In genomic region chr4:137314561-137314960, GRCm38 (mm10) we compare ENCODE assay signal across 19 mouse cellular contexts. TPM values are rescaled to one million over a fixed set of nuclear protein-coding genes. Genes with fewer than 3 reads are reported as not detected.
DNase-seq lines count a peak whose midpoint lies in the region; ATAC-seq and TF ChIP-seq lines count a peak whose summit lies in the region.
"Had no signal": no experiment of that assay in that cellular context is flagged by ENCODE, and none has a peak within 500 bp of the region (broad histone marks: within the 10 kb centered on the region; RNA-seq: fewer than 3 reads in every experiment).

No protein-coding gene starts in this region.

- H3K4me1 ChIP-seq in limb, embryonic 12.5 days (replicated peaks), result no peaks in the 10 kb centered on the region; the same call in 1 of the 2 replicates
- H3K4me1 ChIP-seq in limb, embryonic 10.5 days, result peaks cover 6% of the 10 kb centered on the region
- H3K4me1 ChIP-seq in embryonic facial prominence, embryonic 14.5 days (ENCODE audit: control insufficient read depth, insufficient read depth, low read length), result no peaks in the 10 kb centered on the region
- no peaks in the 10 kb centered on the region for H3K4me1 ChIP-seq in liver, postnatal 0 days (ENCODE audit: insufficient read depth)
- H3K4me1 ChIP-seq in heart, embryonic 12.5 days (replicated peaks), result peaks cover 43% of the 10 kb centered on the region
- H3K4me1 ChIP-seq: embryonic facial prominence, embryonic 13.5 days; hindbrain, embryonic 10.5 days; midbrain, embryonic 15.5 days had no signal

- no peak for ATAC-seq in limb, embryonic 12.5 days (ENCODE audit: insufficient number of reproducible peaks, insufficient read depth, low FRiP score, low TSS enrichment, low read depth)
- peak; percentile 3; the same call in 1 of the 2 replicates for ATAC-seq in embryonic facial prominence, embryonic 14.5 days (ENCODE audit: low read depth)
- ATAC-seq in liver, postnatal 0 days, result peak; percentile 71
- ATAC-seq in heart, embryonic 12.5 days (ENCODE audit: insufficient number of reproducible peaks, low FRiP score), result no peak

- TF ChIP-seq CTCF in liver, postnatal 0 days (IDR thresholded peaks at IDR 0.05; ENCODE audit: low read depth), result no peak

- 0 out of 2 replicates have a peak overlapping the region, but pooled peaks have one; percentile 35 for H3K27ac ChIP-seq in limb, embryonic 12.5 days
- H3K27ac ChIP-seq in limb, embryonic 10.5 days, result no peak overlapping the region
- H3K27ac ChIP-seq in embryonic facial prominence, embryonic 14.5 days (replicated peaks; ENCODE audit: low read depth, low read length), result no peak overlapping the region
- H3K27ac ChIP-seq in liver, postnatal 0 days (ENCODE audit: low read depth), result peak overlapping the region; percentile 46
- H3K27ac ChIP-seq in heart, embryonic 12.5 days (ENCODE audit: poor library complexity, severe bottlenecking), result no peak overlapping the region
- H3K27ac ChIP-seq: embryonic facial prominence, embryonic 13.5 days; hindbrain, embryonic 10.5 days; midbrain, embryonic 15.5 days had no signal

- peaks cover 55% of the 10 kb centered on the region for H3K36me3 ChIP-seq in limb, embryonic 12.5 days
- H3K36me3 ChIP-seq in limb, embryonic 10.5 days, result peaks cover 49% of the 10 kb centered on the region
- peaks cover 46% of the 10 kb centered on the region for H3K36me3 ChIP-seq in embryonic facial prominence, embryonic 14.5 days (ENCODE audit: control insufficient read depth, insufficient read depth, low read length)
- peaks cover 30% of the 10 kb centered on the region for H3K36me3 ChIP-seq in liver, postnatal 0 days (replicated peaks; ENCODE audit: insufficient read depth, low read length)
- peaks cover 27% of the 10 kb centered on the region for H3K36me3 ChIP-seq in heart, embryonic 12.5 days

- H3K27me3 ChIP-seq in limb, embryonic 12.5 days, result no peaks in the 10 kb centered on the region
- H3K27me3 ChIP-seq in limb, embryonic 10.5 days (ENCODE audit: low read depth, poor library complexity, severe bottlenecking), result no peaks in the 10 kb centered on the region
- no peaks in the 10 kb centered on the region for H3K27me3 ChIP-seq in embryonic facial prominence, embryonic 14.5 days (replicated peaks; ENCODE audit: control insufficient read depth, insufficient read depth, low read length)
- no peaks in the 10 kb centered on the region for H3K27me3 ChIP-seq in liver, postnatal 0 days (ENCODE audit: insufficient read depth, low read length)
- no peaks in the 10 kb centered on the region for H3K27me3 ChIP-seq in heart, embryonic 12.5 days (replicated peaks)
- H3K27me3 ChIP-seq: embryonic facial prominence, embryonic 13.5 days; midbrain, embryonic 15.5 days had no signal

- peak; percentile 66 for DNase-seq in gastrocnemius, adult 18-20 months (ENCODE audit: low spot score)
- no peak for DNase-seq in gastrocnemius, postnatal 36 days
- DNase-seq in limb, embryonic 10.5 days (ENCODE audit: low spot score), result no peak
- peak; percentile 38 for DNase-seq in embryonic facial prominence, embryonic 14.5 days (ENCODE audit: low spot score)
- DNase-seq in liver, postnatal 0 days, result no peak
- DNase-seq in layer of hippocampus, adult 9-11 months, result no peak
- DNase-seq: adrenal gland, postnatal 14 days; cerebellum, adult 18-20 months; cerebellum, postnatal 36 days; kidney, postnatal 4 days; retina, postnatal 1 day; thymus, adult 2 months had no signal

- intact Hi-C loops in gastrocnemius, postnatal 36 days (cut with DNase I), result loop anchor here (5.0 kb wide), 2 partner anchors 63 to 78 kb away; no protein-coding TSS in a partner anchor

- no peak overlapping the region for H3K9ac ChIP-seq in limb, embryonic 12.5 days (replicated peaks)
- no peak overlapping the region for H3K9ac ChIP-seq in embryonic facial prominence, embryonic 14.5 days (ENCODE audit: low read depth, low read length)
- H3K9ac ChIP-seq in liver, postnatal 0 days (replicated peaks), result no peak overlapping the region
- H3K9ac ChIP-seq in heart, embryonic 12.5 days, result no peak overlapping the region
- H3K9ac ChIP-seq: embryonic facial prominence, embryonic 13.5 days; midbrain, embryonic 15.5 days had no signal

- 22% methylated on average over 6 of the region's 6 CpGs for WGBS in limb, embryonic 12.5 days
- WGBS in limb, embryonic 10.5 days, result 25% methylated on average over 6 of the region's 6 CpGs
- 54% methylated on average over 6 of the region's 6 CpGs for WGBS in embryonic facial prominence, embryonic 14.5 days
- 76% methylated on average over 6 of the region's 6 CpGs for WGBS in liver, postnatal 0 days (ENCODE audit: insufficient replicate concordance)
- WGBS in heart, embryonic 12.5 days, result 50% methylated on average over 6 of the region's 6 CpGs

- TF ChIP-seq EP300 in liver, postnatal 0 days (IDR thresholded peaks at IDR 0.05; ENCODE audit: low read depth), result no peak

- no peaks in the 10 kb centered on the region for H3K9me3 ChIP-seq in limb, embryonic 12.5 days
- no peaks in the 10 kb centered on the region for H3K9me3 ChIP-seq in limb, embryonic 10.5 days (replicated peaks)
- no peaks in the 10 kb centered on the region for H3K9me3 ChIP-seq in embryonic facial prominence, embryonic 14.5 days (ENCODE audit: control insufficient read depth, low read length)
- no peaks in the 10 kb centered on the region for H3K9me3 ChIP-seq in liver, postnatal 0 days (ENCODE audit: low read length)
- H3K9me3 ChIP-seq in heart, embryonic 12.5 days (replicated peaks), result no peaks in the 10 kb centered on the region
- H3K9me3 ChIP-seq: embryonic facial prominence, embryonic 13.5 days; hindbrain, embryonic 10.5 days; midbrain, embryonic 15.5 days had no signal

- H3K4me2 ChIP-seq in limb, embryonic 12.5 days, result no peak overlapping the region
- no peak overlapping the region for H3K4me2 ChIP-seq in embryonic facial prominence, embryonic 14.5 days (ENCODE audit: low read depth, low read length)
- no peak overlapping the region for H3K4me2 ChIP-seq in liver, postnatal 0 days (ENCODE audit: low read depth, low read length)
- no peak overlapping the region for H3K4me2 ChIP-seq in heart, embryonic 12.5 days
- H3K4me2 ChIP-seq: embryonic facial prominence, embryonic 13.5 days; midbrain, embryonic 15.5 days had no signal

- no peak overlapping the region for H3K4me3 ChIP-seq in limb, embryonic 12.5 days (replicated peaks)
- no peak overlapping the region for H3K4me3 ChIP-seq in limb, embryonic 10.5 days
- no peak overlapping the region for H3K4me3 ChIP-seq in embryonic facial prominence, embryonic 14.5 days (ENCODE audit: low read depth, low read length)
- H3K4me3 ChIP-seq in liver, postnatal 0 days (ENCODE audit: low read depth, low read length), result no peak overlapping the region
- no peak overlapping the region for H3K4me3 ChIP-seq in heart, embryonic 12.5 days
- H3K4me3 ChIP-seq: embryonic facial prominence, embryonic 13.5 days; hindbrain, embryonic 10.5 days; midbrain, embryonic 15.5 days had no signal

RNA-seq across cellular contexts. Expression of gene Wnt4, which starts 37.3 kb away (rescaled TPM):
- 10 to 100 TPM; 11.3 to 12.9 TPM for total RNA-seq in gastrocnemius, adult 18-20 months (2021)
- 1 to 10 TPM; 5.7 to 9.8 TPM for total RNA-seq in gastrocnemius, postnatal 36 days (2021)
- polyA plus RNA-seq in limb, embryonic 12.5 days (2016; fragmentation: Nextera tagmentation; extraction: Ambion mirVana), result 2.6 and 6.9 TPM in 2 replicates
- polyA plus RNA-seq in limb, embryonic 10.5 days (2016; fragmentation: Nextera tagmentation; extraction: Ambion mirVana), result 1.3 and 1.4 TPM in 2 replicates
- polyA plus RNA-seq in embryonic facial prominence, embryonic 14.5 days (2014; fragmentation: Nextera tagmentation; extraction: Ambion mirVana), result 4.7 and 5.6 TPM in 2 replicates
- polyA plus RNA-seq in liver, postnatal 0 days (2015; fragmentation: Nextera tagmentation; extraction: Ambion mirVana), result 5.1 and 5.7 TPM in 2 replicates
- 2.7 and 3.1 TPM in 2 replicates for polyA plus RNA-seq in heart, embryonic 12.5 days (2016; fragmentation: Nextera tagmentation; extraction: Ambion mirVana)
- total RNA-seq: megakaryocyte progenitor cell, adult 5-6 weeks; neutrophil, adult 5-6 weeks had no signal

RNA-seq across cellular contexts. Expression of gene Cdc42, which starts 43.0 kb away (rescaled TPM):
- total RNA-seq in gastrocnemius, adult 18-20 months (2021), result 100 to 1,000 TPM; 167 to 172 TPM
- 100 to 1,000 TPM; 158 to 176 TPM for total RNA-seq in gastrocnemius, postnatal 36 days (2021)
- polyA plus RNA-seq in limb, embryonic 12.5 days (2016; fragmentation: Nextera tagmentation; extraction: Ambion mirVana), result 589 and 620 TPM in 2 replicates
- polyA plus RNA-seq in limb, embryonic 10.5 days (2016; fragmentation: Nextera tagmentation; extraction: Ambion mirVana), result 531 and 571 TPM in 2 replicates
- polyA plus RNA-seq in embryonic facial prominence, embryonic 14.5 days (2014; fragmentation: Nextera tagmentation; extraction: Ambion mirVana), result 714 and 769 TPM in 2 replicates
- 216 and 227 TPM in 2 replicates for polyA plus RNA-seq in liver, postnatal 0 days (2015; fragmentation: Nextera tagmentation; extraction: Ambion mirVana)
- 528 and 544 TPM in 2 replicates for polyA plus RNA-seq in heart, embryonic 12.5 days (2016; fragmentation: Nextera tagmentation; extraction: Ambion mirVana)

Comparison
In these comparisons a context has a peak if more than half of its experiments do, and no peak if none do; other contexts are left out.
1. DNase-seq: peak in gastrocnemius, adult 18-20 months (single experiment) and embryonic facial prominence, embryonic 14.5 days (single experiment); none in gastrocnemius, postnatal 36 days (0 of 2), limb, embryonic 10.5 days (single experiment), liver, postnatal 0 days (single experiment) and layer of hippocampus, adult 9-11 months (single experiment).
2. H3K27ac ChIP-seq: peak in limb, embryonic 12.5 days (single experiment) and liver, postnatal 0 days (single experiment); none in limb, embryonic 10.5 days (single experiment), embryonic facial prominence, embryonic 14.5 days (single experiment) and heart, embryonic 12.5 days (single experiment).
3. ATAC-seq: peak in embryonic facial prominence, embryonic 14.5 days (single experiment) and liver, postnatal 0 days (single experiment); none in limb, embryonic 12.5 days (single experiment) and heart, embryonic 12.5 days (single experiment).